34 mouse cellular contexts compared by ENCODE assay signal in the genomic region with DNA sequence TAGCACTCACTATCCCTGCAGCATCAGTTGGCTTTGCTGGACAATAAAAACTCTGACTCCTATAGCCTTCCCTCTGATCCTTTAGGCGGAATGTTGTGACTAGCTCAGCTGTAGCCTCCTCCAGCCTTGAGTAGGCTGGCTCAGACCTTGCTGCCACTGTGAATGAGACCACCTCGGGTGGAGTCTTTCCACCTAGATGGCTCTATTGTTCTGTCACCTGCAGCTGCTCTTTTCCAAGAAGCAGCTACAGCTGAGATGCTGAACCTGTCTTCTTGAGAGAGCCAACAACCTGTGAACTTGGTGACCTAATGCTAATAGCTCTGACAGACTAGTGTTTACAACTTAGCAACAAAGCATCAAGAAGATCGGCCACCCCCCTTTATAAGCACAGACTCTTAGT. TPM values are rescaled to one million over a fixed set of nuclear protein-coding genes. Genes with fewer than 3 reads are reported as not detected.
"Had no signal": no experiment of that assay in that cellular context is flagged by ENCODE, and none has a peak within 500 bp of the region (broad histone marks: within the 10 kb centered on the region; RNA-seq: fewer than 3 reads in every experiment).

No protein-coding gene starts in this region.

RNA-seq across cellular contexts. Expression of gene Aurkc, which starts 3.8 kb away (rescaled TPM):
- total RNA-seq: left cerebral cortex, postnatal 14 days; left cerebral cortex, postnatal 25 days; left cerebral cortex, postnatal 36 days; left cerebral cortex, postnatal 4 days; liver, adult 2 months; megakaryocyte progenitor cell, adult 5-6 weeks; megakaryocyte, adult 5-6 weeks; megakaryocyte-erythroid progenitor cell, adult 5-6 weeks; midbrain, postnatal 0 days; monocyte, adult 5-6 weeks had no signal
- polyA plus RNA-seq: limb, embryonic 11.5 days; limb, embryonic 12.5 days; limb, embryonic 13.5 days; limb, embryonic 14.5 days; limb, embryonic 15.5 days; liver, adult 2 months; liver, embryonic 11.5 days; liver, embryonic 12.5 days; liver, embryonic 13.5 days; liver, embryonic 15.5 days; liver, embryonic 16.5 days; liver, postnatal 0 days; lung, embryonic 14.5 days; lung, embryonic 15.5 days; lung, embryonic 16.5 days; macrophage; midbrain, embryonic 10.5 days; midbrain, embryonic 11.5 days; midbrain, embryonic 12.5 days; midbrain, embryonic 13.5 days; midbrain, embryonic 14.5 days; midbrain, embryonic 15.5 days; midbrain, embryonic 16.5 days; midbrain, postnatal 0 days; myocyte; neural tube, embryonic 11.5 days had no signal
